Mouse (Mus musculus): Measurements from ENCODE around the gene Nckap5.

GRCm38 (mm10) chr1:126457739-126458138, 372.9 kb downstream of the Nckap5 start:
- no peak for TF ChIP-seq CTCF (IDR thresholded peaks at IDR 0.05; ENCODE audit: insufficient read depth, low read length)
- TF ChIP-seq POLR2A (IDR thresholded peaks at IDR 0.05; ENCODE audit: borderline replicate concordance, extremely low read depth, low read depth, low read length) = no peak
